Mouse (Mus musculus): Measurements from ENCODE around the gene Abcc4. TPM values are rescaled to one million over a fixed set of nuclear protein-coding genes. Genes with fewer than 3 reads are reported as not detected.

The Abcc4 gene
- polyA plus RNA-seq, 1 experiment from 2014 or later, result 1.2 TPM

DNA sequence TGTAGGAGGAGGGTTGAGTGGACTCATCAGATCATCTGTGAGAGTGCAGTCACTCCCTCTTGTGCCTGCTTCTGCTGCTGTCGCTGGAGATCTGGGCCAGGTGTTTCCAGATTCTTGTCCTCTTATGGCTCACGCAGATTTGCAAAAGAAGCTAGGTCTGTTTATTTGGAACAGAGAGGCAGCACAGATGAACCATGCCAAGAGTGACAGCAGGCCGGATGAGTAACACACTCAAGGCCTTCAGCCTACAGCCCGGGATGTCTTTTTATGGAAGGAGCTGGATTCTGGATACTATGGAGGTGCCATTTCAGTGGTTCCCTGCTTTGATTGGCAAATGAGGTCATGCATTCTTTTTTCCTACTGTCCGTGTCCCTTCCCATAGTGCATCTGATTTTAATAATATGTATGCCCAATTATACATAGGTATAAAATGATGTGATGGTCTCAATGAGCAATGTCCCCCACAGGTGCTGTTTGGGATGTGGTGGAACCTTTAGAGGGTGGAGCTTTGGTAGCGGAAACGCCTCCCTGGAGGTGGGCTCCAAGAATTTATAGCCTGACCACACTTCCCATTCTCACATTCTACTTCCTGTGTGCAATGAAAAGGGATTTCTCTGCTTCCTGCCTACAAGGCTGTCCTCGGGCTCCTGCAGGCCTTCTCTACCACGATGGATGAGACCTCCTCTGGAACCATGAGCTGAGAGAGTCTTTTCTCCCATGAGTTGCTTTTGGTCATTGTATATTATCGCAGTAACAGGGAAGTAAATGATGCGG, 18.1 kb upstream of the Abcc4 start:
- 60% methylated on average over 11 of the region's 11 CpGs for WGBS (ENCODE audit: insufficient replicate concordance)
- ATAC-seq, result no peak
- Histone ChIP-seq H3K4me1 (ENCODE audit: insufficient read depth) (no peaks in the 10 kb centered on the region), H3K27me3 (ENCODE audit: insufficient read depth, low read length) (no peaks in the 10 kb centered on the region), H3K4me3 (ENCODE audit: low read depth, low read length) (no peak overlapping the region), H3K36me3 (replicated peaks; ENCODE audit: insufficient read depth, low read length) (no peaks in the 10 kb centered on the region), H3K27ac (ENCODE audit: low read depth) (no peak overlapping the region), H3K9me3 (ENCODE audit: low read length) (no peaks in the 10 kb centered on the region), H3K9ac (replicated peaks) (no peak overlapping the region), H3K4me2 (ENCODE audit: low read depth, low read length) (no peak overlapping the region)
- TF ChIP-seq CTCF (IDR thresholded peaks at IDR 0.05; ENCODE audit: low read depth) (no peak), EP300 (IDR thresholded peaks at IDR 0.05; ENCODE audit: low read depth) (no peak)
- DNase-seq, result no peak

DNA sequence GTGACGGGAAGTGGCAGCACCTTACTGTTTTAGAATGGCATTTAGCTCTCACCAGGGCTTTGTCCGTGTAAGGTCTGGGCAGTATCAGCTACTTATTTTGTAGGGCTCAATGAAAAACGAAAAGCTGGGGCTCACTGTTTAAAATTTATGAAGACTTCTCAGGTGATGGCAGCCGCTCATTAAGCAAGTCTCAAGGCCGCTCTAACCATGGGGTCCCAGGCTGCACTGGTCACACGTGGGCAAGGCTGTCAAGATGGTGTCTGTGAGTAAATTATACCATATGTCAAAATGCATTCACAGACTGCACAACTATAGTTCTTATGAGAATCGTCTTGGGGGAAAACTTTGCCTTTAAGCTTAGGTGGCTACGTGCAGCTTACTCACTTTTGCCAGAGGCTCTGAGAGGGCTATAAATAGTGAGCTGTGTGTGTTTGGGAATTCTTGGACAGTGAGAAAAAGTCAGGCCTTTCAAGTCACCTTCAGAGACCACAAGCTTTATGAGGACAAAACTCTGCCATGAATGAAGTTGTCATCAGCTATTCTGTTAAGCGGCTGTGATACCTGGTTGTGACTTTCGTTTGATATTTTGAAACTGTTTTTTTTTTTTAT, 13.7 kb upstream of the Abcc4 start:
- Histone ChIP-seq H3K9me3 (ENCODE audit: low read length) (no peaks in the 10 kb centered on the region), H3K27ac (ENCODE audit: low read depth) (no peak overlapping the region), H3K9ac (replicated peaks) (no peak overlapping the region), H3K36me3 (replicated peaks; ENCODE audit: insufficient read depth, low read length) (no peaks in the 10 kb centered on the region), H3K4me1 (ENCODE audit: insufficient read depth) (no peaks in the 10 kb centered on the region), H3K27me3 (ENCODE audit: insufficient read depth, low read length) (0 out of 2 replicates have a peak, but pooled peaks cover 3% of the 10 kb centered on the region), H3K4me2 (ENCODE audit: low read depth, low read length) (no peak overlapping the region), H3K4me3 (ENCODE audit: low read depth, low read length) (no peak overlapping the region)
- DNase-seq, result no peak
- no peak for ATAC-seq
- no peak for TF ChIP-seq EP300 (IDR thresholded peaks at IDR 0.05; ENCODE audit: low read depth)
- WGBS (ENCODE audit: insufficient replicate concordance), result 75% methylated on average over 10 of the region's 10 CpGs

DNA sequence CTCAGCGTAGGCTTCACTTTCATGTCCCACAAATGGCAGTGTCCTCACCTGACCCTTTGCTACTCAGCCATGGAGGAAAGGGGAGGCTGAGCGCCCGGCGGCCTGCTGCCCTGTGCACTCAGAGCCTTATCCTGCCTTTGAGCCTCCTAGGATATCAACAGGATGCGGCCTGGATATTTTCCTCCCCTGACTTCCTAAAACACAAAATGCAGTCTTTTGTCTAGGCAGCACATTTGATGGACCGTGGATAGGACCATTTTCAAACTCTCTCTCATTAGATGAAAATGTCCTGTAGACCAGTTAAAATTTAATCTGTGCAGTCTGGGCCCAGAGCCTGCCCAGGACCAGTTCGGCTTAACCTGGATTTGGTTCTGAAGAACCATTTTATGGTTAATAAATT, 12.6 kb upstream of the Abcc4 start:
- WGBS (ENCODE audit: insufficient replicate concordance), result 65% methylated on average over 7 of the region's 7 CpGs
- ATAC-seq, result no peak
- Histone ChIP-seq H3K9me3 (ENCODE audit: low read length) (no peaks in the 10 kb centered on the region), H3K4me1 (ENCODE audit: insufficient read depth) (peaks cover 6% of the 10 kb centered on the region), H3K27me3 (ENCODE audit: insufficient read depth, low read length) (0 out of 2 replicates have a peak, but pooled peaks cover 3% of the 10 kb centered on the region), H3K4me3 (ENCODE audit: low read depth, low read length) (no peak overlapping the region), H3K9ac (replicated peaks) (no peak overlapping the region), H3K36me3 (replicated peaks; ENCODE audit: insufficient read depth, low read length) (no peaks in the 10 kb centered on the region), H3K27ac (ENCODE audit: low read depth) (no peak overlapping the region), H3K4me2 (ENCODE audit: low read depth, low read length) (no peak overlapping the region)
- no peak for TF ChIP-seq EP300 (IDR thresholded peaks at IDR 0.05; ENCODE audit: low read depth)
- TF ChIP-seq CTCF (IDR thresholded peaks at IDR 0.05; ENCODE audit: low read depth), result no peak
- no peak for DNase-seq

DNA sequence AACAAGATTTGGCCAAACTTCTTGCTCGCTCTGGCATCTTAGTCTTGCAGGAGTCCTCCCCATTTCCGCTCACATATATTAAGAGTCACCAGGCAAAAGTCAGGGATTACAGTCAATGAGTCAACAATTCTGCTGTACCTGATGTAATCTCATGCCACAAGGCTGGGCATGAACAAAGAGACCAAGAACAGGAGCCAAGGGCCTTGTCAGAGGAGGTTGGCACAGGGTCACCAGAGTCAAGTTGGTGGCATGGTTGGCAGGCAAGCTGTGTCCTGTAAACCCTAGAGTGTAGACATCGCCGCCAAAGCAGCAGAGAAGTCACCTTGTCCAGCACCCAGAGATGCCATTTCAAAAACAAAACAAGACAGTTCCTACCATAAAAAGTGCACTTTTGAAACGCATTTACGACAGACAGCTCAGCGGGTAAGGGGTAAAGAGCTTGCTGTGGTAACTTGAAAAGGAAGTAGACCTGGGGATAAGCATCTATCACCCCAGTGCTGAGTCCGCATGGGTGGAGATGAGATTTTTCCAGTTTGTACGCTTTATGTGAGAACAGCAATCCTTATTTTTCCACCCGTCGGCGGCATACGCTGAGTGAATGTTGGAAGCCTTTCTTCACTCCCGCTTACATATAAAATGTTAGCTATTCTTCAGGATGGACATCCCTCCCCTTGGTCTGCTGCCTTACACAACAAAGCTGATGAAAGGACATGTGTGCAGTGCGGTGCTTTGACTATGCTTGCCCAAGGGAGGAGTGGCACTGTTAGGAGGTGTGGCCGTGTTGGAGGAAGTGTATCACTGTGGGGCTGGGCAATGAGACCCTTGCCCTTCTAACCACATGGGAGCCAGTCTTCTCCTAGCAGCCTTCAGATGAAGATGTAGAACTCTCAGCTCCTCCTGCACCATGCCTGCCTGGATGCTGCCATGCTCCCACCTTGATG, 10.6 kb upstream of the Abcc4 start:
- DNase-seq, result no peak

DNA sequence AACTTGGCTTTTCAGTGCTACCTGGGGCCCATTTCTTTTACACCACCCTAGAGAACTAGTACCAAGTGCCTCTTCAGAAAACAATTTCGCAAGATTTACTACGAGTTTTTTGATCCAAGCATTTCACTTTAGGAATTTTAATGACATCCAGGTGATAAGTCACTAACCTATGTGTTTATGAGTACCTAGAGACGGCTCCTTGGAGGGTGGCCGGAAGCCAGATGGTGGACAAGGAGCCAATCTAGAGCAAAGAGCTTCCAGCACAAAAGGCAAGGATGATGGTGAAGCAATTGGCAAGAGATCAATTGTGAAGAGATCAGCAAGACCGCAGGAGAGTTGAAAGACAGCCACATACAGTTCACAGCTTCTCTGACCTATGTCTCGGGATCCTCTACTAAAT, 8.7 kb upstream of the Abcc4 start:
- no peak for TF ChIP-seq CTCF (IDR thresholded peaks at IDR 0.05; ENCODE audit: low read depth)
- TF ChIP-seq EP300 (IDR thresholded peaks at IDR 0.05; ENCODE audit: low read depth), result no peak
- Histone ChIP-seq H3K9ac (replicated peaks) (no peak overlapping the region), H3K27ac (ENCODE audit: low read depth) (no peak overlapping the region), H3K27me3 (ENCODE audit: insufficient read depth, low read length) (peaks cover 3% of the 10 kb centered on the region; the same call in 1 of the 2 replicates), H3K4me2 (ENCODE audit: low read depth, low read length) (no peak overlapping the region), H3K36me3 (replicated peaks; ENCODE audit: insufficient read depth, low read length) (no peaks in the 10 kb centered on the region), H3K9me3 (ENCODE audit: low read length) (no peaks in the 10 kb centered on the region), H3K4me1 (ENCODE audit: insufficient read depth) (peaks cover 17% of the 10 kb centered on the region), H3K4me3 (ENCODE audit: low read depth, low read length) (no peak overlapping the region)
- no peak for ATAC-seq
- 77% methylated on average over 6 of the region's 6 CpGs for WGBS (ENCODE audit: insufficient replicate concordance)
- DNase-seq, result no peak

More for the DNA sequence above, 10.6 kb upstream of the Abcc4 start:
- no peak overlapping the region for H3K9ac ChIP-seq (replicated peaks)
- H3K36me3 ChIP-seq (replicated peaks; ENCODE audit: insufficient read depth, low read length), result no peaks in the 10 kb centered on the region
- 0 out of 2 replicates have a peak, but pooled peaks have one; percentile 39 for ATAC-seq
- 67% methylated on average over 16 of the region's 16 CpGs for WGBS (ENCODE audit: insufficient replicate concordance)
- no peak overlapping the region for H3K27ac ChIP-seq (ENCODE audit: low read depth)
- peaks cover 11% of the 10 kb centered on the region for H3K4me1 ChIP-seq (ENCODE audit: insufficient read depth)
- H3K9me3 ChIP-seq (ENCODE audit: low read length), result no peaks in the 10 kb centered on the region
- H3K27me3 ChIP-seq (ENCODE audit: insufficient read depth, low read length), result peaks cover 3% of the 10 kb centered on the region; the same call in 1 of the 2 replicates
- H3K4me3 ChIP-seq (ENCODE audit: low read depth, low read length), result no peak overlapping the region
- TF ChIP-seq CTCF (IDR thresholded peaks at IDR 0.05; ENCODE audit: low read depth), result no peak
- no peak for TF ChIP-seq EP300 (IDR thresholded peaks at IDR 0.05; ENCODE audit: low read depth)
- H3K4me2 ChIP-seq (ENCODE audit: low read depth, low read length), result no peak overlapping the region

DNA sequence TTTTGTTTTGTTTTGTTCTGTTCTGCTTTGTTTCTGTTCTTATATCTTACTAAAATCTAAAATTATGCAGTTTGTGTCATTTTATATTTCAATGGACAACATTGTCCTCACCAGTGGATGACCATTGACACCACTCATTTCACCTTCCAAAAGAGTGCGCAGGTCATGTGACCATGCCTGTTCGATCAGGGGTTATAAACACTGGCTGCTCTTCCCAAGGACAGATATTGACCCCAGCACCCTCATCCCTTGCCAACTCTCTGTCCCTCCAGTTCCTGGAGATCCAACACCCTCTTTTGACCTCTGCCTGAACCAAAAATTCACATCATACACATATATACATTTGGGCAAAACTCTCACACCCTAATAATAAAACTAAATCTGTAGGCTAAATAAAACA, 8.3 kb upstream of the Abcc4 start:
- peak; percentile 54 for ATAC-seq
- Histone ChIP-seq H3K9ac (replicated peaks) (no peak overlapping the region), H3K27ac (ENCODE audit: low read depth) (no peak overlapping the region), H3K27me3 (ENCODE audit: insufficient read depth, low read length) (peaks cover 3% of the 10 kb centered on the region; the same call in 1 of the 2 replicates), H3K4me2 (ENCODE audit: low read depth, low read length) (no peak overlapping the region), H3K36me3 (replicated peaks; ENCODE audit: insufficient read depth, low read length) (no peaks in the 10 kb centered on the region), H3K4me3 (ENCODE audit: low read depth, low read length) (no peak overlapping the region), H3K9me3 (ENCODE audit: low read length) (no peaks in the 10 kb centered on the region), H3K4me1 (ENCODE audit: insufficient read depth) (peaks cover 20% of the 10 kb centered on the region)
- TF ChIP-seq CTCF (IDR thresholded peaks at IDR 0.05; ENCODE audit: low read depth) (no peak), EP300 (IDR thresholded peaks at IDR 0.05; ENCODE audit: low read depth) (no peak)
- 70% methylated on average over 2 of the region's 2 CpGs for WGBS (ENCODE audit: insufficient replicate concordance)
- peak; percentile 30 for DNase-seq

All from liver, postnatal 0 days (tissue).